Mouse (Mus musculus) lung, embryonic 16.5 days (tissue): ENCODE data around the gene Zfp131. TPM values are rescaled to one million over a fixed set of nuclear protein-coding genes. Genes with fewer than 3 reads are reported as not detected.

ENCODE experiments used
- polyA plus RNA-seq: library from polyadenylated mRNA; unstranded; fragments of >200 nt; fragmentation: Nextera tagmentation; extraction: Ambion mirVana; gene quantifications from 2 replicates; pipeline ENCODE4 v1.2.1, GENCODE M21; 2015

The Zfp131 gene
- polyA plus RNA-seq, 1 experiment from 2014 or later = 33.3 TPM

Other genes with a start within 250 kb of the Zfp131 start
- 0.06 and 0.23 TPM in 2 replicates for gene Ccl28, start 167.1 kb downstream of the Zfp131 start, polyA plus RNA-seq
- gene Hmgcs1, start 100.5 kb downstream of the Zfp131 start, polyA plus RNA-seq = 89.4 and 99.0 TPM in 2 replicates
- gene Nim1k, start 35.0 kb downstream of the Zfp131 start, polyA plus RNA-seq = 0.89 and 0.99 TPM in 2 replicates
- gene AF067063, start 39.3 kb upstream of the Zfp131 start, polyA plus RNA-seq = not detected in 2 replicates
- not detected in 2 replicates for gene D13Ertd608e, start 45.1 kb upstream of the Zfp131 start, polyA plus RNA-seq
- not detected in 2 replicates for gene Tcstv1, start 103.9 kb upstream of the Zfp131 start, polyA plus RNA-seq
- not detected in 2 replicates for gene Gm21761, start 138.4 kb upstream of the Zfp131 start, polyA plus RNA-seq
- not detected in 2 replicates for gene B020031M17Rik, start 159.9 kb upstream of the Zfp131 start, polyA plus RNA-seq
- not detected in 2 replicates for gene Gm36079, start 236.1 kb upstream of the Zfp131 start, polyA plus RNA-seq